Mouse (Mus musculus): Measurements from ENCODE around the gene Szt2.

The Szt2 gene

DNA sequence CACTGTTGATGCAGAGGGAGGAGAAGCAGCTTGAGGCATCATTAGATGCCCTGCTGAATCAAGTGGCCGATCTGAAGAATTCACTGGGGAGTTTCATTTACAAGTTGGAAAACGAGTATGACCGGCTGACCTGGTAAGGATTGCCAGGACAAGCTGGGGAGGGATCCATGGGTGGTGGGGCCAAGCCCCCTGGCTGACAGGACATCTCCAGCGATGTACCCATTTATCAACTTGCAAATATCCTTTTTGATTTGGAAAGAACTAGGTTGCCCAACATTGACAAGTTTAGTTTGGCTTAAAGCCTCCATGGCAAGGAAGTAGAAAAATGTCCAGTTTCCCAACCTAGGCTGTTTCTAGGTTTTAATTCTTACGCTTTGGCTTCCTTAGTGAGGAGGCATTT, 1.8 kb upstream of the Szt2 start:
- no peak for DNase-seq

- DNase-seq: no peak
Observed at GRCm38 (mm10) chr4:118402701-118403100, 6.4 kb downstream of the Szt2 start.

- no peak for DNase-seq
Observed at GRCm38 (mm10) chr4:118401918-118402317, 7.2 kb downstream of the Szt2 start.

DNA sequence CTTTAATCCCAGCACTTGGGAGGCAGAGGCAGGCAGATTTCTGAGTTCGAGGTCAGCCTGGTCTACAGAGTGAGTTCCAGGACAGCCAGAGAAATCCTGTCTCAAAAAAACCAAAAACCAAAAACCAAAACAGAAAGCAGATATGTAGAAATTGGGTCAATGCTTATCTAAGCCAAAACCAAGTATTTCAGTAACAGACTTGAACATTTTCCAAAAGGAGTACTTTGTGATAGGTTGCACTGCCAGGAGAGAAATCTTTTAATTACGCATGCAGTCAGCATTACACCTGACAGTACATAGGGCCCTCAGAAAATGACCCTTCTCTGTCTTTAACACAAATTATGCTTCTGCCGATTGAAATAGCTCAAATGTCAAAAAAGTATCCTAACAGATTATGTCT, 7.7 kb downstream of the Szt2 start:
- no peak for DNase-seq

GRCm38 (mm10) chr4:118398400-118398799, 10.7 kb downstream of the Szt2 start:
- DNase-seq: no peak

DNA sequence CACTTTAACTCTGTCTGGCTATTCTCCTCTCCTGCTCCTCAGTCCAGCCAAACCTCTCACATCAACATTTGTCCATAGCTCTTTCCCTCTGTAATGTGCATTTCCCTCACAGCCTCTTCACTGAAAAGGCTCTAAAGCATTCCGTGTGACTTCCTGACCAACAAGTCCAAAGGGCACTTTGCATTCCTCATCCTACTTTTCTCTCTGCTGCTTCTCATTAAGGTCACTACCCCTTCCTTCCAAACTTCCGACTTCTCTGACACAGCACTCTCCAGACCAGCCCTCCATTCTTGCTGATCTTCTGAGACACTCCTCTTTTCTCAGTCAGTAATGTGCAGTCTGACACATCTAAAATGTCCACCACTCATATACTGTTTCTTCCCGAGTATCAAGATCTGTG, 12.6 kb downstream of the Szt2 start:
- DNase-seq: no peak

DNA sequence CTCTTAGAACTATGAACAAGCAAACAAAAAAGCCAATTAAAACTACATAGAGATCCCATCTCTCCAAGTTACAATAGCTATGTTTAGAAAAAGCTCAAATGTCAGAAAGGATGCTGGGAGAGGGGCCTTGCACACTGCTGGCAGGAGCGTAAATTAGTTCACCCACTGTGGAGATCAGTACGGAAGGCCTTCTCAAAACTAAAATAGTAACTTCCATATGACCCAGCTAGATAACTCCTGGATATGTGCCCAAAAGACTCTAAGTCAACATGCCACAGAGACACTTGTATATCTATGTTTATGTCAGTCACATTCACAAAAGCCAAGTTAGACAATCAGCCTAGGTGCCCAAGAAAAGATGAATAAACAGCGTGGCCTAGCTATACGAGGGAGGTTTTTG, 13.8 kb downstream of the Szt2 start:
- DNase-seq: no peak

GRCm38 (mm10) chr4:118394505-118394904, 14.6 kb downstream of the Szt2 start:
- DNase-seq: no peak

- no peak for DNase-seq
Observed at GRCm38 (mm10) chr4:118390146-118390545, 18.9 kb downstream of the Szt2 start.

GRCm38 (mm10) chr4:118387316-118387715, 21.8 kb downstream of the Szt2 start:
- no peak for DNase-seq

DNA sequence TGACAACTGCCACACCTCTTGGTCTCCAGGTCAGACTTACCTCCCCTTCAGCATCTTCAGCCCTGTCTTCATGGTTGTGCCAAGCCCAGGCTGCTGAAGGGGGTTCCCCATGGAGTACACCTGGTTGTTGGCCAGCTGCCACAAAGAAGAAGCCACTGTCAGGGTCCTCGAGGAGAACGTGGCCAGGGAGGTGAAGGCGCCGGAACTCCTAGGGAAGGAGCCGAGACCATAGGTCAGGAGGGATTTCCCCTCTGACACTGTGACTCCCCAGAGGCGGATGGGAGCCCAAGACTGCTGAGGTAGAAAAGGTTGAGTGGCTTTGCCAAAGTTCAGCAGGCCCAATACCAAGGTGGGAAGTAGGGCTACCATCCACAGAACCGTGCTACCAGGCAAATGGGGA, 25.8 kb downstream of the Szt2 start:
- no peak for DNase-seq

GRCm38 (mm10) chr4:118375999-118376398, 33.1 kb downstream of the Szt2 start:
- DNase-seq: no peak

DNA sequence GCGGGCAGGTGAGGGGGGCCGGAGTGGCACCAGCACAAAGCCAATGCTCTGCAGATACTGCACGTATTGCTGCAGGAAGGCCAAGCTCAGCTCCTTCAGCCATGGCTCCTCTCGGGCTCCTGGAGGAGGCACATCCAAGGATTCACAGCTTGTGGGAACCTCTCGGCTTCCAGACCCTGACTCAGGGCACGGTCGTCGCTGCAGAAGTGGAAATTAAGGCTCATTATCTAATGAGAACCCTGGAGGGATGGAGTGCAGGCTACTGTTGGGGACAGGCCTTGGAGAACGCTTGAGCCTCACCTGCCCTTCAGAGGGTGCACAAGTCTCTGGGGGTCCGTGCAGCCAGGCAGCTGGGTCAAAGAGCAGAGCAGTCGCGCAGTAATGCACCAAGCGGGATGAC, 37.3 kb downstream of the Szt2 start:
- no peak for DNase-seq

DNA sequence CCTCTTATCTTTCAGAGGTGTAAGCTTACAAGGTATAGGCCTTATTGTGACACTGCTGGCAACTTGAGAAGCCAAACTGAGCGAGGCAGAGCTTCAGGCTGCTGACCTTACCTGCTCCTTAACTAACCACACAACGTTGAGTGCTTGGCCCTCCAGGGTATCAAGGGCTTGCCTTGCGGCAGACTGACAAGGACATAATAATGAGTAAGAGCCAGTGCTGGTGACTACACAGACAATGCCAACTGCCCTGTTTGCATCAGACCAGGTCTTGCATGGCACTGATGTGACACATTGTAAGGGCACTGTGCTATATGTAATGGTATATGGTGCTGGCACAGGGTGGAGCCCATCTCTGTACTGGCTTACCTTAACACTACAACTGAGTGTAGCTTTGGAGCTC, 40.5 kb downstream of the Szt2 start:
- DNase-seq: no peak

GRCm38 (mm10) chr4:118367551-118367950, 41.5 kb downstream of the Szt2 start:
- DNase-seq: no peak

- DNase-seq: no peak
Observed at GRCm38 (mm10) chr4:118365991-118366390, 43.1 kb downstream of the Szt2 start.

DNA sequence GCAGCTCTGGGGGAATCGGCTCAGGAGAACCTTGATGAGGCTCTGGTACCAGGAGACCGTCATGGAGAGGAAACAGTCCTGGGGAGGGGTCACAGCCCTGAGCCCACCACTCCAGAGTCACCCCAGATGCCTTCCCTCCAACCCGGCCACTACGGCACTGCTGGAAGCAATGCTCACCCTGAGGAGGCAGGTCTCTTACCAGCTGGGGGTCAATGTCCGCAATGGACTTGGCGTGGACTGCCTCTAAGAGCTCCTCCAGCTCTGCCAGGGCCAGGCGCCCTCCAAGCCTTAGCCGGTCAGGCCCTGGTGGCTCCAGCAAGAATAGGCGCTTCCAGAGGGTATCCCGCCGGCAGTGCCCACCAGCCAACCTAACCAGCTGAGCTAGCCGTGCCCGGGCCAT, 44.4 kb downstream of the Szt2 start:
- no peak for DNase-seq

DNA sequence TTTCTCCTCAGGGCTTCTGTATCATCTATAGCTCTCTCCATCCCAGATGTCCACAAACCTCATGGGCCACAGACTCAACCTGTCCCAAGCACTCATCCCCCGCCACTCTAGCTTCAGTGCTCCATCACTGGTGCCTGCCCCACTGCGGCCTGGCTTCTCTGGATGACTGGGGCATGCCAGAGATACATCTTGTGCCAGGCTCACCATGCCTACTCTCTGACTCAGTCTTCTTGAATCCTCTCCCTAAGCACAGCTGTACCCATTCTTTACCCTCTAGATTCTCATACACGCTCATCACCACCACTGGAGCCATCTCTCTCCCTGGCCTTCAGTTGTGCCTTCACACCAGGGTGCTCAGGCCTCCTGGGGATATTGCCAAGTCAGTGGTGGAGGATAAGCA, 45.1 kb downstream of the Szt2 start:
- DNase-seq: no peak

- no peak for DNase-seq
Observed at GRCm38 (mm10) chr4:118362879-118363278, 46.2 kb downstream of the Szt2 start.

GRCm38 (mm10) chr4:118361451-118361850, 47.6 kb downstream of the Szt2 start:
- DNase-seq: no peak

- DNase-seq: peak; percentile 89 to 91
Observed at GRCm38 (mm10) chr4:118359896-118360720, 49.0 kb downstream of the Szt2 start.

GRCm38 (mm10) chr4:118359211-118359895, 49.7 kb downstream of the Szt2 start:
- no peak for DNase-seq

DNA sequence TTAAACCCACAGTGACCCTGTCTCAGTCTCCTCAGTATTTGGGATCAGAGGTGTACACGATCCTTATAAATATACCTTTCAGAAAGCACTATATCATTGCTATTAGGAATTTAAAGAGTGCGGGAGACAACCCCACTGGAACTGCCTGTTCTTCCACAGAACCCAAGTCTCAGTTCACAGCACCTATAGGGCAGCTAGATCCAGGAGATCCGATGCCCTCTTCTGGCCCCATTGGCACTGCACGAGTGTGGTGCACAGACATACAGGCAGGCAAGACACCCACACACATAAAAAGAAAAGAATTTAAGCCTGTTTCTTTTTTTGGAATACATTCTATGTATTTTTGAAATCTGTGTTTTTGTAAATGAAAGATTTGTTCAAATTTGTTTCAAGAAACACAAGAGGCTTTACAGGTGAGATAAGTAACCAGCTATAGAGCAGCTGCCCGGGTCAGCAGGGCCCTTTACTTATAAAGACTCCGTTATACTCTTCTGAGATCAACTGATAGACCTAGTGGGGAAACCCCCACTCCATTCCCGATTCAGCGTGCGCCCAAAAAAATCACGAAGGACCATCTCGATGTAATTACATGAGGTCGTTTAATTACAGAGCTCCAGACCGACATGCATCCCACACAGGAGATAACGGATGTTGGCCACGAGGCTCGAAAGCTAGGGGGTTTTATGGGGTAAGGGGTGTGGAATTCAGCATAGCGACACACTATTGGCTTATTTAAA, 50.7 kb downstream of the Szt2 start:
- no peak for DNase-seq

GRCm38 (mm10) chr4:118357504-118357903, 51.6 kb downstream of the Szt2 start:
- DNase-seq: no peak

Data from cerebellum, postnatal 10 days (tissue).